Mouse (Mus musculus) olfactory bulb, adult 2 months (tissue): Measurements from ENCODE around the gene Zic2.

ENCODE experiments used
- CTCF ChIP-seq: fragments of 200-500 bp; IDR thresholded peaks from 2 replicates; pipeline ENCODE4 v1.5.1; 2012; ENCODE audit warnings: low read depth, mild to moderate bottlenecking, low read length, moderate library complexity; ENCODE audit not compliant: insufficient read depth
- POLR2A ChIP-seq: fragments of 200-500 bp; IDR thresholded peaks from 2 replicates; pipeline ENCODE4 v1.6.1; 2012; ENCODE audit warnings: mild to moderate bottlenecking, low read depth, low read length, moderate library complexity; ENCODE audit not compliant: insufficient read depth

GRCm38 (mm10) chr14:122434039-122434438 is 41.2 kb upstream of the Zic2 start:
- TF ChIP-seq CTCF (no peak), POLR2A (no peak)
